Mouse (Mus musculus): ENCODE data around the gene Pls3. TPM values are rescaled to one million over a fixed set of nuclear protein-coding genes. Genes with fewer than 3 reads are reported as not detected.

The Pls3 gene
- polyA plus RNA-seq (2014; fragmentation: Nextera tagmentation; extraction: Ambion mirVana), result 82.2 and 89.1 TPM in 2 replicates

- H3K27ac ChIP-seq (ENCODE audit: low read length), result peak within 1 kb of the TSS; percentile 74
- ATAC-seq (ENCODE audit: insufficient number of reproducible peaks, insufficient read depth, low FRiP score, low read depth), result peak; percentile 97
- no peaks in the 10 kb centered on the region for H3K27me3 ChIP-seq (ENCODE audit: control insufficient read depth, insufficient read depth, low read length)
- H3K4me2 ChIP-seq (replicated peaks; ENCODE audit: low read depth, low read length), result peak within 1 kb of the TSS; percentile 38
- H3K36me3 ChIP-seq (ENCODE audit: control insufficient read depth, insufficient read depth, low read length), result no peaks in the 10 kb centered on the region
- H3K9me3 ChIP-seq (ENCODE audit: control insufficient read depth, low read depth, low read length), result no peaks in the 10 kb centered on the region
- H3K9ac ChIP-seq (replicated peaks; ENCODE audit: low read depth, low read length), result peak within 1 kb of the TSS; percentile 38; the same call in 1 of the 2 replicates
- H3K4me1 ChIP-seq (ENCODE audit: control insufficient read depth, insufficient read depth, low read length), result no peaks in the 10 kb centered on the region
- 11% methylated on average over 41 of the region's 45 CpGs for WGBS
- peak within 1 kb of the TSS; percentile 42 for H3K4me3 ChIP-seq (ENCODE audit: low read depth, low read length)
These were observed at the start of gene Pls3 for GRCm38 (mm10) chrX:75874332-75875291. TSS of gene Pls3 (minus strand) at chrX:75875182.

- Histone ChIP-seq H3K36me3 (ENCODE audit: control insufficient read depth, insufficient read depth, low read length) (no peaks in the 10 kb centered on the region), H3K4me2 (replicated peaks; ENCODE audit: low read depth, low read length) (no peak overlapping the region), H3K9me3 (ENCODE audit: control insufficient read depth, low read depth, low read length) (no peaks in the 10 kb centered on the region), H3K4me3 (ENCODE audit: low read depth, low read length) (no peak overlapping the region), H3K9ac (replicated peaks; ENCODE audit: low read depth, low read length) (no peak overlapping the region), H3K27me3 (ENCODE audit: control insufficient read depth, insufficient read depth, low read length) (no peaks in the 10 kb centered on the region), H3K4me1 (ENCODE audit: control insufficient read depth, insufficient read depth, low read length) (no peaks in the 10 kb centered on the region), H3K27ac (ENCODE audit: low read length) (no peak overlapping the region)
- ATAC-seq (ENCODE audit: insufficient number of reproducible peaks, insufficient read depth, low FRiP score, low read depth), result no peak
- 57% methylated on average over 6 of the region's 6 CpGs for WGBS
These were observed 20.7 kb upstream of the Pls3 start for GRCm38 (mm10) chrX:75895716-75896115.

GRCm38 (mm10) chrX:75875566-75875965, 584 bp upstream of the Pls3 start:
- ATAC-seq (ENCODE audit: insufficient number of reproducible peaks, insufficient read depth, low FRiP score, low read depth), result no peak
- peak overlapping the region; percentile 38 for H3K4me2 ChIP-seq (replicated peaks; ENCODE audit: low read depth, low read length)
- no peak overlapping the region for H3K27ac ChIP-seq (ENCODE audit: low read length)
- no peak overlapping the region for H3K9ac ChIP-seq (replicated peaks; ENCODE audit: low read depth, low read length)
- H3K4me1 ChIP-seq (ENCODE audit: control insufficient read depth, insufficient read depth, low read length), result no peaks in the 10 kb centered on the region
- H3K36me3 ChIP-seq (ENCODE audit: control insufficient read depth, insufficient read depth, low read length), result no peaks in the 10 kb centered on the region
- no peaks in the 10 kb centered on the region for H3K27me3 ChIP-seq (ENCODE audit: control insufficient read depth, insufficient read depth, low read length)
- H3K4me3 ChIP-seq (ENCODE audit: low read depth, low read length), result peak overlapping the region; percentile 42
- 22% methylated on average over 5 of the region's 5 CpGs for WGBS
- H3K9me3 ChIP-seq (ENCODE audit: control insufficient read depth, low read depth, low read length), result no peaks in the 10 kb centered on the region

- Histone ChIP-seq H3K36me3 (ENCODE audit: control insufficient read depth, insufficient read depth, low read length) (no peaks in the 10 kb centered on the region), H3K4me3 (ENCODE audit: low read depth, low read length) (peak overlapping the region; percentile 42), H3K9ac (replicated peaks; ENCODE audit: low read depth, low read length) (peak overlapping the region; percentile 38; the same call in 1 of the 2 replicates), H3K4me2 (replicated peaks; ENCODE audit: low read depth, low read length) (peak overlapping the region; percentile 38), H3K4me1 (ENCODE audit: control insufficient read depth, insufficient read depth, low read length) (no peaks in the 10 kb centered on the region), H3K9me3 (ENCODE audit: control insufficient read depth, low read depth, low read length) (no peaks in the 10 kb centered on the region), H3K27me3 (ENCODE audit: control insufficient read depth, insufficient read depth, low read length) (no peaks in the 10 kb centered on the region), H3K27ac (ENCODE audit: low read length) (no peak overlapping the region; the same call in 1 of the 2 replicates)
- 13% methylated on average over 15 of the region's 15 CpGs for WGBS
- no peak for ATAC-seq (ENCODE audit: insufficient number of reproducible peaks, insufficient read depth, low FRiP score, low read depth)
These were observed 1.2 kb downstream of the Pls3 start for GRCm38 (mm10) chrX:75873813-75874212.

- ATAC-seq (ENCODE audit: insufficient number of reproducible peaks, insufficient read depth, low FRiP score, low read depth), result no peak
- H3K4me1 ChIP-seq (ENCODE audit: control insufficient read depth, insufficient read depth, low read length), result no peaks in the 10 kb centered on the region
- H3K27ac ChIP-seq (ENCODE audit: low read length), result no peak overlapping the region
- H3K4me2 ChIP-seq (replicated peaks; ENCODE audit: low read depth, low read length), result peak overlapping the region; percentile 38
- 49% methylated on average over 4 of the region's 4 CpGs for WGBS
- H3K9ac ChIP-seq (replicated peaks; ENCODE audit: low read depth, low read length), result no peak overlapping the region
- H3K9me3 ChIP-seq (ENCODE audit: control insufficient read depth, low read depth, low read length), result no peaks in the 10 kb centered on the region
- H3K36me3 ChIP-seq (ENCODE audit: control insufficient read depth, insufficient read depth, low read length), result no peaks in the 10 kb centered on the region
- H3K4me3 ChIP-seq (ENCODE audit: low read depth, low read length), result peak overlapping the region; percentile 42; the same call in 1 of the 2 replicates
- no peaks in the 10 kb centered on the region for H3K27me3 ChIP-seq (ENCODE audit: control insufficient read depth, insufficient read depth, low read length)
These were observed 1.7 kb downstream of the Pls3 start for GRCm38 (mm10) chrX:75873253-75873652.

- no peak for ATAC-seq (ENCODE audit: insufficient number of reproducible peaks, insufficient read depth, low FRiP score, low read depth)
- H3K4me3 ChIP-seq (ENCODE audit: low read depth, low read length), result no peak overlapping the region
- no peaks in the 10 kb centered on the region for H3K9me3 ChIP-seq (ENCODE audit: control insufficient read depth, low read depth, low read length)
- H3K36me3 ChIP-seq (ENCODE audit: control insufficient read depth, insufficient read depth, low read length), result no peaks in the 10 kb centered on the region
- H3K9ac ChIP-seq (replicated peaks; ENCODE audit: low read depth, low read length), result no peak overlapping the region
- no peak overlapping the region for H3K27ac ChIP-seq (ENCODE audit: low read length)
- no peak overlapping the region for H3K4me2 ChIP-seq (replicated peaks; ENCODE audit: low read depth, low read length)
- 66% methylated on average over 2 of the region's 2 CpGs for WGBS
- H3K4me1 ChIP-seq (ENCODE audit: control insufficient read depth, insufficient read depth, low read length), result no peaks in the 10 kb centered on the region
- no peaks in the 10 kb centered on the region for H3K27me3 ChIP-seq (ENCODE audit: control insufficient read depth, insufficient read depth, low read length)
These were observed 3.1 kb downstream of the Pls3 start for GRCm38 (mm10) chrX:75871855-75872254.

- H3K27me3 ChIP-seq (ENCODE audit: control insufficient read depth, insufficient read depth, low read length), result no peaks in the 10 kb centered on the region
- H3K4me1 ChIP-seq (ENCODE audit: control insufficient read depth, insufficient read depth, low read length), result no peaks in the 10 kb centered on the region
- H3K36me3 ChIP-seq (ENCODE audit: control insufficient read depth, insufficient read depth, low read length), result no peaks in the 10 kb centered on the region
- H3K9ac ChIP-seq (replicated peaks; ENCODE audit: low read depth, low read length), result no peak overlapping the region
- H3K9me3 ChIP-seq (ENCODE audit: control insufficient read depth, low read depth, low read length), result no peaks in the 10 kb centered on the region
- no peak overlapping the region for H3K4me3 ChIP-seq (ENCODE audit: low read depth, low read length)
- no peak overlapping the region for H3K27ac ChIP-seq (ENCODE audit: low read length)
- no peak for ATAC-seq (ENCODE audit: insufficient number of reproducible peaks, insufficient read depth, low FRiP score, low read depth)
- WGBS, result 78% methylated on average over 3 of the region's 3 CpGs
- no peak overlapping the region for H3K4me2 ChIP-seq (replicated peaks; ENCODE audit: low read depth, low read length)
These were observed 13.3 kb downstream of the Pls3 start for GRCm38 (mm10) chrX:75861715-75862114.

GRCm38 (mm10) chrX:75854294-75854693, 20.7 kb downstream of the Pls3 start:
- H3K27ac ChIP-seq (ENCODE audit: low read length), result no peak overlapping the region
- 90% methylated on average over 3 of the region's 3 CpGs for WGBS
- H3K4me3 ChIP-seq (ENCODE audit: low read depth, low read length), result no peak overlapping the region
- no peak overlapping the region for H3K9ac ChIP-seq (replicated peaks; ENCODE audit: low read depth, low read length)
- H3K4me1 ChIP-seq (ENCODE audit: control insufficient read depth, insufficient read depth, low read length), result no peaks in the 10 kb centered on the region
- no peaks in the 10 kb centered on the region for H3K27me3 ChIP-seq (ENCODE audit: control insufficient read depth, insufficient read depth, low read length)
- H3K4me2 ChIP-seq (replicated peaks; ENCODE audit: low read depth, low read length), result no peak overlapping the region
- no peak for ATAC-seq (ENCODE audit: insufficient number of reproducible peaks, insufficient read depth, low FRiP score, low read depth)
- no peaks in the 10 kb centered on the region for H3K9me3 ChIP-seq (ENCODE audit: control insufficient read depth, low read depth, low read length)
- no peaks in the 10 kb centered on the region for H3K36me3 ChIP-seq (ENCODE audit: control insufficient read depth, insufficient read depth, low read length)
